Mouse (Mus musculus) layer of hippocampus, postnatal 14 days (tissue): ENCODE measurements at regions not wholly inside any gene's neighbourhood (a gene's known extent, or its start where the extent isn't known, plus 50 kb on each side); places are given as distances from the start of the nearest gene placed in this dataset.

Source experiments
- DNase-seq, 2 experiments: peaks; one replicate each; pipeline ENCODE4 v3.0.0; 2021 to 2022; ENCODE audit warnings: low spot score in 2 of 2, mixed read lengths in 1 of 2

DNA sequence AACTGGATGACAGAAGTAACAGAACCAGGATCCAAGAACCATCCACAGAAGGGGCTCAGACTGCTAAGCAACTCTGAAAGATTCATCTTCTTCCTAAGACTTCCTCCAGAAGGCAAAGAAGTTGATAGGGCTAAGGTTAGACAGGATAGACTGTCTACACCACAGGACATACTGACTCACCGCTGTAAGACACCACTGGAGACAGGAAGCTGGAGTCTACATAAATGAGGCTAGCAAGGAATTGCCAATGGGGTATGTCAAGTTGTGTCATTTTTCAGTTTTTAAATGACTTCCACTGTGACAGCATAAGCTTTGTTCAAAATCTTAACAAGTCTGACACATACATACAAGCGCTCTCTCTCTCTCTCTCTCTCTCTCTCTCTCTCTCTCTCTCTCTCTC, 645.4 kb upstream of the Gm10131 start:
- DNase-seq: no peak

GRCm38 (mm10) chr8:34756171-34756570, 644.6 kb upstream of the Gm10131 start:
- no peak for DNase-seq

- DNase-seq: no peak
Measured at GRCm38 (mm10) chr8:34755480-34755879, 643.9 kb upstream of the Gm10131 start.

- DNase-seq: no peak
Measured at GRCm38 (mm10) chr8:34753046-34753445, 641.5 kb upstream of the Gm10131 start.

DNA sequence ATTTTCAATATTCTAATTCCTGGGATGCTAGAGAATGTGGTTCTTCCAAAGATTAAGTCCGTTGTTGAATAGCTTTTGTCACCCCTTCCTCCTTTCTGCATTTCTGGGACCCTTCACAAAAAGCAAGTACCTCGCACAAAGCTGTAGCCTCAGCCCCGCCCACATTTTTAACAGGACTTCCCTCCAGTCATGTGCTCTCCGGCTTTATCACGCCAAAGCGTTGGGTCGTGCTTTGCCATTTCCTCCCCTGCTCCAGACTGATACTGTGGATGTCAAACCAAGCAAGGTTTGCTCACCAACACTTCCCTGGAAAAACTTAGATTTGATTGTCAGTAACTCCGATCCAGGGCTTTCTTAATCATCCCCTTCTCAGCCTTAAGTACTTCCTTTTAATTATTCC, 637.0 kb upstream of the Gm10131 start:
- no peak for DNase-seq

DNA sequence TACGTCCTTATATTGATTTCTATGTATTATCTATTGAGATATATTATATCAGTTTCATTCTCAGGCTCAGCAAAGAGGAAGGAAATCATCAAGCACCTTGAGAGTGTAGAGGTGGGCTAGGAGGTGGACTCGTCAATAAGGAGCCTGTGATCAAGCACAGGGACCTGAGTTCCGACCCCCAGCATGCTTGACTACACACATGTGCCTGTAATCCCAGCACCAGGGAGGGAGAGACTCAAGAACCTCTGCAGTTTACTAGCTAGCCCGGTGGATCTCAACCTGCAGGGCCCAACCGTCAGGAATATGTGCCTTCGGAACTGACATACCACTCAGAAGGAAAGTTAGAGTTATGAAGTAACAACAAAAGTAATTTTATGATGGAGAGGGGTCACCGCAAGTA, 634.2 kb upstream of the Gm10131 start:
- no peak for DNase-seq

GRCm38 (mm10) chr8:34744682-34745081, 633.1 kb upstream of the Gm10131 start:
- DNase-seq: no peak

- no peak for DNase-seq
Measured at GRCm38 (mm10) chr8:34744179-34744578, 632.6 kb upstream of the Gm10131 start.

DNA sequence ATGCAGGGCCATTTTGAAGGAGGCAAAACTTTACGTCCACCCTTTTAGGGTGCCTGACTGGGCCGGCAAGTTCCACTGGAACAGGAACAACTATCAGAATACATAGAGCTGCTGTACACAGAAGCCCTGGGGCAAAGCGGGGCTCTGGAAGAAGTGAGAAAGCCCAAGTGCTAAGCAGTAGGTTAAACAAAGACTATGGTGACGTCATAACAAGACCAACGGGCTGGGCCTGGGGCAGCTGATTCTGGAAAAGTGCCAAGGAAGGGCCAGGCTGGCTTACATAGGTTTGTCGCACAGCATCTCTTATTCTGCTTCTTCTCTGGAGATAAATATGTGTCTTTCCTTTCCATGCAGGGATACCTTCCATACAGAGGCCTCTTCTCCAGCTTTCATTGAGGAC, 631.6 kb upstream of the Gm10131 start:
- no peak for DNase-seq

GRCm38 (mm10) chr8:34740836-34741235, 629.3 kb upstream of the Gm10131 start:
- DNase-seq: no peak

DNA sequence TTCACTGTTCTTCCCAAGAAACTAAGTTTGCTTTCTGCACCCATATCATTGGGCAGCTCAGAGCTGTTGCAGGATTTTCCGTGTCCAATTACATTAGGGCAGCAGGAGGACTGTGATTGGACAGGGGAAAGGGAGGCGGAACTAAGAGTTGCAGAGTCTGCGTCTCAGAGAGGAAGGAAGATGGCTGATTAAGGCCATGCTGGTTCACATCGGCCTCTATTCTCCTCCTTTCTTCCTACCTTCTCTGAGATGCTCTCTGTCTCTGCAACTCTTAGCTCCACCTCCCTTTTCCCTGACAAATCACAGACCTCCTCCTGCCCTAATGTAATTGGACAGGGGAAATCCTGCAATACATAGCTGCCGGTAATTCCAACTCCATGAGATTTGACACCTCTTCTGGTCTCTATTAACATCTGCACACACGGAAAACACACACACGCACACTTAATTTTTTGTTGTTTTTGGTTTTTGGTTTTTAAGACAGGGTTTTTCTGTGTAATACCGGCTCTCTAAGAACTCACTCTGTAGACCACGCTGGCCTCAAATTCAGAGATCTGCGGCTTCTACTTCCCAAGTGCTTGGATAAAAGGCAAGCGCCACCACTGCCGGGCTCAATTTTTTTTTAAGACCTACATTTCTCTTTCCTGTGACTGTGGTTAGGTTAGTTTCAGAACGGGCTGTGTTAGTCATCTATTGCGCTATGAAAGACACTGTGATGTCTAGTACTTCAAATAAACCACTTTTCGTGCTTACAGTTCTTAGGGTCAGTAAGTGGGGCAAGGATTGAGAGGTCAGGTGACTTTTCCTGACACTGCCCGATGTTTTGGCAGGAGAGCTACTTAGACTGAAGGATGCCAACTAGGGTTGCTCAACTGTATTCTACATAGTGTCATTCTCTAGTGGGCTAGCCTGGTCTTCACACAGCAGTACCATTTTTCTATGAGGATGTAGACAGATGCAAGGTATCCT, 628.6 kb upstream of the Gm10131 start:
- DNase-seq: no peak

- DNase-seq: no peak
Measured at GRCm38 (mm10) chr8:34736214-34736613, 624.7 kb upstream of the Gm10131 start.

GRCm38 (mm10) chr8:34735006-34735405, 623.5 kb upstream of the Gm10131 start:
- DNase-seq: no peak

GRCm38 (mm10) chr8:34732808-34733207, 621.3 kb upstream of the Gm10131 start:
- DNase-seq: no peak

GRCm38 (mm10) chr8:34732362-34732761, 620.8 kb upstream of the Gm10131 start:
- no peak for DNase-seq

- DNase-seq: no peak
Measured at GRCm38 (mm10) chr8:34731096-34731999, 619.8 kb upstream of the Gm10131 start.

DNA sequence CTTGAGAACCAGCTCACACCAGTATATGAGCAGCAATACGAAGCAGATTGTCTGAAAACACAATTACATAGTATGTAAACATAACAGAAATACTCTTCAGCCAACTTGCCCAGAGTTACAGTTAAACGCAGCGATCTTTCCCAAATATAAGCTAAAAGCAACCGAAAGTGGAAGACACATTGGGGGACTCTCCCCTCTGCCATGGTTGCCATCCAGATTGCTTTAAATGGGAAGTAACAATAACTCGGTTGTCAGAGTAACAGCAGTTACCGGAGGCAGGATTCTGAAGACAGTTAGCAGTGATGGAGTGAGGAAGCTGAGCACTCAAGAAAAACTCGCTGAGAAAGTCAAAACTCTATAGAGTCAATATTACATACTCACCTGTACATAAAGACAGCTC, 618.0 kb upstream of the Gm10131 start:
- DNase-seq: no peak

GRCm38 (mm10) chr8:34727699-34728098, 616.2 kb upstream of the Gm10131 start:
- no peak for DNase-seq

DNA sequence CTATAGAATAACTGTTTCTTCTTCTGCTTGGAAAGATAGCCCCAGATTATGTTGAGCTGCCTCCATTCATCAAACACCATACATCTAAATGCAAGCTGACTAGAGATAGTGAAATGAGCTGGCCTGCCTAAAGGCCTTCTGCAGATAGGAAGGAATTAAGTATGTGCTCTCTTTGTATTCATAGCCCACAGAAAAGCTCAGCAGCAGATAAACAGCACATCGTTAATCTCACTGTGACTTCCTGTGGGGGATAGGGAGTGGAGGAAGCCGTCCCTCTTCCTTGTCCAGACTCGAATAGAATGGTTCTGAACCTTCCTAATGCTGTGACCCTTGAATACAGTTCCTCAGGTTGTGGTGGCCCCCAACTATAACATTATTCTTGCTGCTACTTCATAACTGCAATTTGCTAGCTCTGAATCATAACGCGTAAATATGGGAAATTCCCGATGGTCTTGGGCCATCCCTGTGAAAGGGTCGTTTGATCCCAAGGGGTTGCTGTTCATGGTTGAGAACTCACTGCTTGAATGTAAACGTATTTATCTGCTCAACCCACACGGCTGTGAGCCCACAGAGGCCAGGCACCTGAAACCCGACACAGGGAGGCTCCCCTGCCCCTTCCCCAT, 614.7 kb upstream of the Gm10131 start:
- no peak for DNase-seq

DNA sequence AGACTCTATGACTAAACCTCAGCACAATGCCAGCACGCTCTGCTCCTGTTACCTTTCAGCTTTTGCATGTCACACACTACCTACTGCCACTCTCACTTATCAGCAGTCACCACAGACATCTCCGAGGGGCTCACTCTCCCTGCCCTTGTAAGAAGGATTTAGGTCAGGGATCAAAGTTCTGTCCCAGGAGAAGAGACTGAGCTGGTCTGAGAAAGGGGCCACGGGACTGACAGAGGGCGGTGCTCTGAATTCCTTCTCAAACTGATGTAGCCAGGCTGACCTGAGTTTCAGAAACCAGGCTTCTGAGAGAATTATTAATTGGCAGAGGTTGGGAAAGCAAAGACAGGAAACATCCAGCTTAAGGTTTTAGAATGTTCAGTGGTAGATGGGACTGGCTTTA, 614.0 kb upstream of the Gm10131 start:
- no peak for DNase-seq

DNA sequence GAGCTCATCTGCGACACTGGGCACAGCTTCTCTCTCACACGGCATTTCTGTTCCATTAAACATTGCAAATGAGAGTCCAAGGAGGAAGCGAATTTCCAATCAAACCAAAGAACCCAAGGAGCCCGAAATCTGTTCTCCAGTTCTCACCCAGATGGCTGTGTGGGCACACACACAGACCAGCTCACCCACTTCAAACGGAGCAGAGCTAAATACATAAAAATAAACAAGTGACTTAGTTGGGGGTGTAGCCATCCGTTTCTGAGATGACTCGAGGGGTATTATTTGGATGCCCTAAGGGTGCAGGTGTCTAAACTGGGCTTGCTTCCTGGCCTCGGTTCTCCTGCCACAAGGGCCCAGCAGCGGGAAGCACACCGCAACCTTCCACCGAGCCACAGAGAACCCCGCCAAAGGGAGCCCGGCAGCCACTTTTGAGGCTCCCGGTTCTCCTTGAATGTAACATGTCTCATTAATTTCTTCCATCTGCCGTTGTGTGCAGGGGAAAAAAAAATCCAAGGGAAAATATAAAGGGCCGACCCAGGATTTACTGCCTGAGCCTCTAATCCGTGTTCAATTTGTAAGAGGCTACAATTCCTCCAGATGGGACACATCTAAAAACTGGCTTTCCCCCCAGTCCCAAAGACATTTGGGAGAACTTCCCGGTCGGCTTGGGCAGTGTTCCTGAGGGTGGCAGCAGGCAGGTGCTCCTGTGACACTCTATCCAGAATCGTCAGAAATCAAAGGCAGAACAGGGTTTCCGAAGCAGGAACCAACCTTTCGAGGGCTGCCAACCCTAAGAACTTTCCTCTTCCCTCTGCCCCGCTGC, 598.6 kb upstream of the Gm10131 start:
- peak; percentile 46 to 86 for DNase-seq
